8 mouse cellular contexts compared by ENCODE assay signal in genomic region chr14:103650413-103651101, GRCm38 (mm10). TPM values are rescaled to one million over a fixed set of nuclear protein-coding genes. Genes with fewer than 3 reads are reported as not detected.
DNase-seq lines count a peak whose midpoint lies in the region; ATAC-seq and TF ChIP-seq lines count a peak whose summit lies in the region.

No protein-coding gene starts in this region.

- H3K9ac ChIP-seq in embryonic facial prominence, embryonic 13.5 days = peak overlapping the region; percentile 73
- peak overlapping the region; percentile 54 for H3K9ac ChIP-seq in lung, embryonic 14.5 days

- no peak for TF ChIP-seq CTCF in layer of hippocampus, adult 2 months (conservative IDR thresholded peaks at IDR 0.05)
- TF ChIP-seq CTCF in lung, embryonic 14.5 days (IDR thresholded peaks at IDR 0.05; ENCODE audit: low read depth) = no peak

- intact Hi-C loops in heart, postnatal 36 days (cut with DNase I) = no loop called here

- peak overlapping the region; percentile 77 for H3K4me3 ChIP-seq in embryonic facial prominence, embryonic 13.5 days
- peak overlapping the region; percentile 90 for H3K4me3 ChIP-seq in layer of hippocampus, adult 2 months
- peak overlapping the region; percentile 62 for H3K4me3 ChIP-seq in lung, embryonic 14.5 days (ENCODE audit: low read depth, low read length)

- H3K27ac ChIP-seq in embryonic facial prominence, embryonic 13.5 days = peak overlapping the region; percentile 62; the same call in 1 of the 2 replicates
- peak overlapping the region; percentile 96 for H3K27ac ChIP-seq in layer of hippocampus, adult 2 months
- peak overlapping the region; percentile 58; the same call in 1 of the 2 replicates for H3K27ac ChIP-seq in lung, embryonic 14.5 days (ENCODE audit: low read depth)

- H3K36me3 ChIP-seq in embryonic facial prominence, embryonic 13.5 days = no peaks in the 10 kb centered on the region
- H3K36me3 ChIP-seq in lung, embryonic 14.5 days (ENCODE audit: insufficient read depth) = no peaks in the 10 kb centered on the region

- H3K4me1 ChIP-seq in embryonic facial prominence, embryonic 13.5 days = 0 out of 2 replicates have a peak, but pooled peaks cover 6% of the 10 kb centered on the region
- H3K4me1 ChIP-seq in lung, embryonic 14.5 days (ENCODE audit: insufficient read depth) = no peaks in the 10 kb centered on the region; the same call in 1 of the 2 replicates

- peak overlapping the region; percentile 99 for H3K4me2 ChIP-seq in embryonic facial prominence, embryonic 13.5 days
- H3K4me2 ChIP-seq in lung, embryonic 14.5 days = peak overlapping the region; percentile 97

- ATAC-seq in embryonic facial prominence, embryonic 13.5 days (ENCODE audit: insufficient number of reproducible peaks, insufficient read depth, low FRiP score, low TSS enrichment, low read depth) = peak; percentile 70
- peak; percentile 67 for ATAC-seq in lung, embryonic 14.5 days (ENCODE audit: insufficient read depth)
- ATAC-seq in neutrophil, adult 5-6 weeks (ENCODE audit: extremely low read depth, insufficient number of reproducible peaks, low FRiP score, poor library complexity, severe bottlenecking) = peak; percentile 27; the same call in 1 of the 2 replicates

- peak; percentile 80 to 81 for DNase-seq in B cell, adult 2 months
- peak; percentile 50 for DNase-seq in adrenal gland, postnatal 25 days
- DNase-seq in heart, postnatal 36 days = peak; percentile 3 to 5
- DNase-seq in layer of hippocampus, adult 2 months (ENCODE audit: low spot score in 2 of 2) = peak; percentile 44 to 61
- peak; percentile 61 for DNase-seq in lung, embryonic 14.5 days
- DNase-seq in testis, postnatal 10 days (ENCODE audit: low spot score) = peak; percentile 87

- under 1% methylated on average over 53 of the region's 67 CpGs for WGBS in embryonic facial prominence, embryonic 13.5 days
- 1% methylated on average over 51 of the region's 67 CpGs for WGBS in lung, embryonic 14.5 days

- H3K27me3 ChIP-seq in embryonic facial prominence, embryonic 13.5 days = peaks cover 46% of the 10 kb centered on the region
- peaks cover 36% of the 10 kb centered on the region for H3K27me3 ChIP-seq in lung, embryonic 14.5 days (ENCODE audit: insufficient read depth, low read length)

- no peaks in the 10 kb centered on the region for H3K9me3 ChIP-seq in embryonic facial prominence, embryonic 13.5 days
- no peaks in the 10 kb centered on the region for H3K9me3 ChIP-seq in lung, embryonic 14.5 days (ENCODE audit: low read depth, low read length)

RNA-seq across cellular contexts. Expression of gene Slain1, which starts 0.5 kb away (rescaled TPM):
- total RNA-seq in adrenal gland, postnatal 25 days (2021) = 1.2 and 3.5 TPM in 2 replicates
- polyA plus RNA-seq in embryonic facial prominence, embryonic 13.5 days (2015; fragmentation: Nextera tagmentation; extraction: Ambion mirVana) = 1.7 and 3.1 TPM in 2 replicates
- under 1 TPM; 0.22 TPM for total RNA-seq in heart, postnatal 36 days (2021)
- 10 to 100 TPM; 49.9 to 53.7 TPM for total RNA-seq in layer of hippocampus, adult 2 months (2021)
- polyA plus RNA-seq in lung, embryonic 14.5 days (2014; fragmentation: Nextera tagmentation; extraction: Ambion mirVana) = 2.4 and 3.0 TPM in 2 replicates
- total RNA-seq in neutrophil, adult 5-6 weeks (2017) = 31.2 and 33.8 TPM in 2 replicates

Comparison
In these comparisons a context has a peak if more than half of its experiments do, and no peak if none do; other contexts are left out.
1. Peak in every context shown above with its lines: DNase-seq, ATAC-seq, H3K4me3 ChIP-seq and H3K27ac ChIP-seq.
2. DNase-seq: peak in every context shown above with its lines; median percentile 87 in testis, postnatal 10 days; 80 in B cell, adult 2 months; 61 in lung, embryonic 14.5 days; 52 in layer of hippocampus, adult 2 months; 50 in adrenal gland, postnatal 25 days; 4 in heart, postnatal 36 days.